Mouse (Mus musculus) heart, embryonic 12.5 days (tissue): Measurements from ENCODE around the gene Saa4. TPM values are rescaled to one million over a fixed set of nuclear protein-coding genes. Genes with fewer than 3 reads are reported as not detected.
"Not testable (repeated sequence)": the region's sequence is repeated elsewhere in the genome, so short reads cannot be mapped to it uniquely, and the experiment has no call there.

Experiments
- ATAC-seq: fragments of 200-750 bp; cut with Nextera tagmentation; 2 replicates; pipeline ENCODE4 v1.8.0; 2017; ENCODE audit warnings: moderate TSS enrichment, moderate library complexity; ENCODE audit not compliant: insufficient number of reproducible peaks, low FRiP score
- H3K27ac ChIP-seq: fragments of 300-500 bp; sonication (generic); 2 replicates; pipeline ENCODE4 v1.5.1; 2016; ENCODE audit warnings: mild to moderate bottlenecking, moderate library complexity; ENCODE audit not compliant: poor library complexity, severe bottlenecking
- H3K27me3 ChIP-seq: fragments of 300-500 bp; sonication (generic); replicated peaks from 2 replicates; pipeline ENCODE4 v1.6.1; 2016; ENCODE audit warnings: mild to moderate bottlenecking, moderate library complexity
- H3K36me3 ChIP-seq: fragments of 300-500 bp; sonication (generic); 2 replicates; pipeline ENCODE4 v1.6.1; 2016; ENCODE audit warnings: mild to moderate bottlenecking, moderate library complexity
- H3K4me1 ChIP-seq: fragments of 300-500 bp; sonication (generic); replicated peaks from 2 replicates; pipeline ENCODE4 v1.6.1; 2016; ENCODE audit warnings: mild to moderate bottlenecking
- H3K4me2 ChIP-seq: fragments of 300-500 bp; sonication (generic); 2 replicates; pipeline ENCODE4 v1.6.1; 2016; ENCODE audit warnings: mild to moderate bottlenecking, moderate library complexity
- H3K4me3 ChIP-seq: fragments of 300-500 bp; sonication (generic); 2 replicates; pipeline ENCODE4 v1.5.1; 2016; ENCODE audit warnings: mild to moderate bottlenecking
- H3K9ac ChIP-seq: fragments of 300-500 bp; sonication (generic); 2 replicates; pipeline ENCODE4 v1.6.1; 2016; ENCODE audit warnings: mild to moderate bottlenecking, moderate library complexity
- H3K9me3 ChIP-seq: fragments of 300-500 bp; sonication (generic); replicated peaks from 2 replicates; pipeline ENCODE4 v1.6.1; 2016; ENCODE audit warnings: mild to moderate bottlenecking, moderate library complexity
- WGBS: fragments of 180-500 bp; shearing (Covaris S2); methylation state at CpG from one replicate; pipeline ENCODE4 v1.1.7; 2016; 5-methylcytosine and 5-hydroxymethylcytosine counted together
- polyA plus RNA-seq: library from polyadenylated mRNA; unstranded; fragments of >200 nt; fragmentation: Nextera tagmentation; extraction: Ambion mirVana; gene quantifications from 2 replicates; pipeline ENCODE4 v1.2.1, GENCODE M21; 2016

The Saa4 gene
- not detected in 2 replicates for polyA plus RNA-seq

- Histone ChIP-seq H3K4me3 (no peak within 1 kb of the TSS), H3K9me3 (no peaks in the 10 kb centered on the region; the same call in 1 of the 2 replicates), H3K4me2 (no peak within 1 kb of the TSS), H3K4me1 (no peaks in the 10 kb centered on the region), H3K27me3 (no peaks in the 10 kb centered on the region), H3K36me3 (no peaks in the 10 kb centered on the region), H3K27ac (no peak within 1 kb of the TSS), H3K9ac (no peak within 1 kb of the TSS)
- no peak for ATAC-seq
- WGBS: 79% methylated on average over 4 of the region's 4 CpGs
Measured at GRCm38 (mm10) chr7:46732458-46732857, at the start of gene Saa4. Gene Saa4 (minus strand): TSS chr7:46732603.

DNA sequence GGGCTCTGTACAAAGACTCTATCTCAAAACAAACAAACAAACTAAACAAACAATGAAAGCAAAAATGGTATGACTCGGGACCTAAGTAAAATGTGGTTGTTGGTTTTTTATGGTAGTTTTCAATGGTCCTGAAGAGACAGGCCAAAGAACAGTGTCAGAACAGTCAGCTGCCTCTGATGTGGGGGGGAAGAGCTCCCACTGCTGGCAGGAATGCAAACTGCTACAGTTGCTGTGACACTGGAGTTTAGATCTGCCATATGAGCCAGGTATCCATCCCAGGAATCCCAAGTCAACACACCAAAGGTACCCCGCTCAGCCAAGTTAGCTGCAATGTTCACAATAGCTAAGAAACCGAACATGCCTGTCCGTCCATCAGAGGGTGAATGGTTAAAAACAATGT is 38.3 kb upstream of the Saa4 start:
- Histone ChIP-seq H3K4me2 (no peak overlapping the region), H3K27me3 (no peaks in the 10 kb centered on the region), H3K27ac (no peak overlapping the region), H3K9me3 (no peaks in the 10 kb centered on the region), H3K36me3 (peaks cover 79% of the 10 kb centered on the region), H3K9ac (no peak overlapping the region), H3K4me1 (no peaks in the 10 kb centered on the region), H3K4me3 (no peak overlapping the region)
- ATAC-seq: no peak
- WGBS: 47% methylated on average over 4 of the region's 4 CpGs

GRCm38 (mm10) chr7:46768451-46768850 is 36.0 kb upstream of the Saa4 start:
- H3K4me2 ChIP-seq: no peak overlapping the region
- H3K4me3 ChIP-seq: no peak overlapping the region
- H3K9ac ChIP-seq: no peak overlapping the region
- no peak for ATAC-seq
- peaks cover 78% of the 10 kb centered on the region for H3K36me3 ChIP-seq
- no peaks in the 10 kb centered on the region for H3K9me3 ChIP-seq
- no peaks in the 10 kb centered on the region for H3K4me1 ChIP-seq
- WGBS: 91% methylated on average over 7 of the region's 7 CpGs
- H3K27me3 ChIP-seq: no peaks in the 10 kb centered on the region
- H3K27ac ChIP-seq: no peak overlapping the region

DNA sequence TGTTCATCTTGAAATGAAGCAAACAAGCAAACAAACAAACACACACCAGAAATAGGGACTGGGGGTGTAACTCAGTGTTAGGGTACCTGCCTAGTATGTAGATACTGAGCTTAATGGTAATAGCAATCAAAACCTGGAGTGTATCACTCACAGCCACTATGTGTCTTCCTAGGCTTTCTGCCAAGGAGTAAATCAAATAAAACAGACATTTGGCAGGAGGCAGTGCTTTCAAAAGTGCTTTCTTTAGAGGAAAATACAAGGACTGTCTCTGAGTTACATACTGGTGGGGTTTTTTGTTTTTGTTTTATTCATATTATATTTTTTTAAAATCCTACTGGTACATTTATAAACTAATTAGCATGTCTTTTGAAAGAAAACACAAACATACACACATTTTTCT is 35.0 kb upstream of the Saa4 start:
- H3K9me3 ChIP-seq: no peaks in the 10 kb centered on the region
- peaks cover 81% of the 10 kb centered on the region for H3K36me3 ChIP-seq
- H3K4me1 ChIP-seq: no peaks in the 10 kb centered on the region
- no peak overlapping the region for H3K9ac ChIP-seq
- no peak overlapping the region for H3K27ac ChIP-seq
- H3K4me3 ChIP-seq: no peak overlapping the region
- no peak for ATAC-seq
- H3K27me3 ChIP-seq: no peaks in the 10 kb centered on the region
- H3K4me2 ChIP-seq: no peak overlapping the region

- Histone ChIP-seq H3K36me3 (peaks cover 82% of the 10 kb centered on the region), H3K4me1 (no peaks in the 10 kb centered on the region), H3K4me2 (no peak overlapping the region), H3K27ac (no peak overlapping the region), H3K9ac (no peak overlapping the region), H3K9me3 (no peaks in the 10 kb centered on the region), H3K27me3 (no peaks in the 10 kb centered on the region), H3K4me3 (no peak overlapping the region)
- 88% methylated on average over 8 of the region's 8 CpGs for WGBS
- ATAC-seq: no peak
Measured at GRCm38 (mm10) chr7:46764672-46765071, 32.3 kb upstream of the Saa4 start.

DNA sequence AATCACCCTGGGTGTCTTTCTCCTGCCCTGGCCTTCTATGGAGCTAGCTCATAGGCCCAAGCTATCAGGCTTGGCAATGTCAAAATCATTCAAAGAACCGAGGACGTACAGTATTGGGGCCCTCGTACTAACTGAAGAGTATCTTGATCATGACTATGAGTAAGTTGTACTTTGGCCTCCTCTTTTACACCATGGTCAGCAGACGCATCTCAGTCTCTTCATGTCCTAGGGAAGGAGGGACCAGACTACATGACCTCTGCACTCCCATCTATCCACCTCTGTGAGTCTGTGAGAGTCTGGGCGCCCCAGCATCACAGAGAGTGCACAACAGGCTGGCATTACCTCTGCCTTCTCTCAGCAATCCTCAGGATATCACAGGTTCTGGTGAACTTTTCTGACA is 30.2 kb upstream of the Saa4 start:
- H3K27me3 ChIP-seq: no peaks in the 10 kb centered on the region
- no peaks in the 10 kb centered on the region for H3K4me1 ChIP-seq
- no peaks in the 10 kb centered on the region for H3K9me3 ChIP-seq
- H3K36me3 ChIP-seq: peaks cover 74% of the 10 kb centered on the region
- H3K27ac ChIP-seq: no peak overlapping the region
- no peak overlapping the region for H3K4me2 ChIP-seq
- 0 out of 2 replicates have a peak overlapping the region, but pooled peaks have one; percentile 5 for H3K9ac ChIP-seq
- H3K4me3 ChIP-seq: no peak overlapping the region
- ATAC-seq: no peak
- WGBS: 93% methylated on average over 5 of the region's 5 CpGs

- no peak overlapping the region for H3K4me2 ChIP-seq
- no peak overlapping the region for H3K9ac ChIP-seq
- H3K4me3 ChIP-seq: no peak overlapping the region
- H3K27me3 ChIP-seq: no peaks in the 10 kb centered on the region
- ATAC-seq: no peak
- no peak overlapping the region for H3K27ac ChIP-seq
- H3K9me3 ChIP-seq: no peaks in the 10 kb centered on the region
- no peaks in the 10 kb centered on the region for H3K4me1 ChIP-seq
- 72% methylated on average over 11 of the region's 11 CpGs for WGBS
- H3K36me3 ChIP-seq: peaks cover 64% of the 10 kb centered on the region
Measured at GRCm38 (mm10) chr7:46761049-46761795, 28.8 kb upstream of the Saa4 start.

- Histone ChIP-seq H3K4me1 (peaks cover 3% of the 10 kb centered on the region; the same call in 1 of the 2 replicates), H3K9me3 (no peaks in the 10 kb centered on the region), H3K36me3 (no peaks in the 10 kb centered on the region), H3K4me3 (no peak within 1 kb of the TSS), H3K27ac (no peak within 1 kb of the TSS), H3K9ac (no peak within 1 kb of the TSS), H3K4me2 (no peak within 1 kb of the TSS), H3K27me3 (0 out of 2 replicates have a peak, but pooled peaks cover 4% of the 10 kb centered on the region)
- no peak for ATAC-seq
- WGBS: 67% methylated on average over 3 of the region's 3 CpGs
Measured at GRCm38 (mm10) chr7:46751490-46751889, 19.1 kb upstream of the Saa4 start, which contains the start of gene Saa2. Gene Saa2 (plus strand): TSS chr7:46751790.

DNA sequence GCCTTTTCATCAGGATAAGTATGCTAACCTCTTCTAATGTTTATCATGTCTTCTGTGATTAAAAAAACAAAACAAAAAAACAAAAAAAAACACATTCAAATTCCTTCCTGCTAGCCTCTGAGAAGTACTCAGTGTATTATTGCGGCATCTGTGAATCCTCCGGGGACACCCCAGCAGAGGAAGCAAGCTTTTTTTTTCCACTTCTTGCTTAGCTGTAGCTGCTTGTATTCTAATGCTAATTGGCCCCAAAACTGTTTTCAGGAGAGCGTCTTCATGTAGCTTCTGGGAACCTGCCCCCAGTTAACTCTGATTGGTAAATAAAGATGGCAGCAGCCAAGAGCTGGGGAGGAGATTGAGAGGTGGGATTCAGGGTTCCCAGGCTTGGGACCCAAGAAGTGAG is 16.1 kb upstream of the Saa4 start:
- no peak overlapping the region for H3K4me2 ChIP-seq
- no peak overlapping the region for H3K27ac ChIP-seq
- H3K36me3 ChIP-seq: no peaks in the 10 kb centered on the region
- H3K9ac ChIP-seq: no peak overlapping the region
- 0 out of 2 replicates have a peak, but pooled peaks cover 4% of the 10 kb centered on the region for H3K27me3 ChIP-seq
- H3K4me1 ChIP-seq: peaks cover 3% of the 10 kb centered on the region; the same call in 1 of the 2 replicates
- 66% methylated on average over 3 of the region's 3 CpGs for WGBS
- no peak for ATAC-seq
- H3K4me3 ChIP-seq: no peak overlapping the region
- no peaks in the 10 kb centered on the region for H3K9me3 ChIP-seq

DNA sequence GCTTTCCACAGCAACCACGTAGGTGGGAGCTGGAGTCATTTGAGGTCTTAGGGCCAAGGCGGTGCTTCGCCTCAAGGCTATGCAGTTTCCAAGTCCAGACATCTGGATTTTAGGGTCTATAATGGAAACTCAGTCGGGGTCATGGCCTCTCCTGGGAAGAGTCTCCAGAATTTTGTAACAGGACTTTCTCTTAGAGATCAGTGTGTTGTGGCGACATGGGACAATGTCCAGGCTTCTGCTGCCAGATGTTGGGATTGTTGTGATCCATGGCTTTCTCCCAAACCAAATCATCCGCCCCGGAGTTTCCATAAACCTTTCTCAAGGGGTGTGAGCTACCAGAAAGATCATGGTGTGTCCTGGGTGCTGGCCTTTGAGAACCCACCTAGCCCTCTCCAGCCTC is 14.0 kb upstream of the Saa4 start:
- H3K4me1 ChIP-seq: peaks cover 3% of the 10 kb centered on the region; the same call in 1 of the 2 replicates
- WGBS: 85% methylated on average over 7 of the region's 7 CpGs
- ATAC-seq: no peak

DNA sequence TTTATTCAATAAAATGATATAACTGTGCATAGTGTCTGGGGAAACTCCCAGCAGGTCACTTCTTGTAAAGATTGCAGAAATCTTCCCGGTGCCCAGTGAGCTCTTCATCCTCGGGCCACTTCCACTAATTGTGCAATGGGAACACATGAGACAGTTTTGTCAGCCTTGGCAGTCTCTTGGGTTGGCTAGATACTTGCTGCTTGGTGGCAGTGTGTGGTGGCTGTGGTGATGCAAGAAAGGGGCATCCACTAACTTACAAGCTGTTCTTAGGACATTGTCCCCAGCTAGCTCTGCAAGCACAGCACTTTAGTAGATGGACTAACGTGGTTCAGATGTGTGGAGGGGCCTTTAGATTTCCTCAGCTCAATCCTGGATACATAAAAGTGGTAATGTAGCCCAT is 13.4 kb upstream of the Saa4 start:
- Histone ChIP-seq H3K4me3 (no peak overlapping the region), H3K27ac (no peak overlapping the region), H3K9ac (no peak overlapping the region), H3K4me1 (peaks cover 3% of the 10 kb centered on the region; the same call in 1 of the 2 replicates), H3K9me3 (no peaks in the 10 kb centered on the region), H3K36me3 (no peaks in the 10 kb centered on the region), H3K27me3 (no peaks in the 10 kb centered on the region), H3K4me2 (no peak overlapping the region)
- WGBS: 76% methylated on average over 3 of the region's 3 CpGs
- ATAC-seq: no peak

More for the DNA sequence above, 14.0 kb upstream of the Saa4 start:
- no peak overlapping the region for H3K4me2 ChIP-seq
- no peak overlapping the region for H3K9ac ChIP-seq
- 0 out of 2 replicates have a peak, but pooled peaks cover under 1% of the 10 kb centered on the region for H3K27me3 ChIP-seq
- H3K36me3 ChIP-seq: no peaks in the 10 kb centered on the region
- H3K9me3 ChIP-seq: no peaks in the 10 kb centered on the region
- no peak overlapping the region for H3K27ac ChIP-seq
- no peak overlapping the region for H3K4me3 ChIP-seq

DNA sequence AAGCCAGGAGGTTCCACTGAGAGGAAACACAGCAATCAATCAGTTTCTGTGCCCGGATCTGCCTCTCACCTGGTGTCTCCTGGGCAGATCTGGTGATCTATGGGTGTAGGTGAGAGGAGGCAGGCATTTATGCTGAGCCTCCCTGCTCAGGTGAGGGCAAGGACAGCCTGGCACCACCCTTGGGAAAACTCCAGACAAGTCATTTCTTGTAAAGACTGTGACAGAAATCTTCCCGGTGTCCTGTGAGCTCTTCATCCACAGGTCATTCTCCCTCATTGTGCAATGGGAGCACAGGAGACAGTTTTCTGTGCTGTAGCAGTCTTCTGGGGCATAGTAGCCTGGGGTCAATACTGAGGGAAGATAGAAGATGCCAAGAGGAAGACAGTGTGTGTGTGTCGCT is 10.5 kb upstream of the Saa4 start, which contains the start of gene Saa1:
TSS of gene Saa1 (minus strand) at position 101 of the 400 bp plus-strand sequence.
- WGBS: 67% methylated on average over 3 of the region's 3 CpGs
- H3K27me3 ChIP-seq, H3K36me3 ChIP-seq, H3K4me2 ChIP-seq, H3K9ac ChIP-seq, H3K4me1 ChIP-seq, ATAC-seq, H3K4me3 ChIP-seq, H3K9me3 ChIP-seq, H3K27ac ChIP-seq: not testable (repeated sequence)
